Mouse (Mus musculus): ENCODE measurements around the gene Cx3cr1. TPM values are rescaled to one million over a fixed set of nuclear protein-coding genes. Genes with fewer than 3 reads are reported as not detected.

Gene Cx3cr1
- polyA plus RNA-seq, 1 experiment from 2014 or later: 8.6 TPM

- Histone ChIP-seq H3K27me3 (ENCODE audit: control insufficient read depth, insufficient read depth, low read length) (no peaks in the 10 kb centered on the region), H3K4me3 (ENCODE audit: low read depth, low read length) (no peak overlapping the region), H3K36me3 (ENCODE audit: control insufficient read depth, insufficient read depth, low read length) (no peaks in the 10 kb centered on the region), H3K4me2 (replicated peaks; ENCODE audit: low read depth) (no peak overlapping the region), H3K9ac (ENCODE audit: low read length) (no peak overlapping the region), H3K27ac (replicated peaks) (no peak overlapping the region), H3K4me1 (replicated peaks; ENCODE audit: control insufficient read depth, insufficient read depth) (no peaks in the 10 kb centered on the region), H3K9me3 (ENCODE audit: control insufficient read depth, low read length) (no peaks in the 10 kb centered on the region)
- DNase-seq (ENCODE audit: low spot score): no peak
- TF ChIP-seq CTCF (IDR thresholded peaks at IDR 0.05; ENCODE audit: low read depth): no peak
- TF ChIP-seq EP300 (optimal IDR thresholded peaks at IDR 0.05): no peak
- ATAC-seq (ENCODE audit: low FRiP score, low TSS enrichment): no peak
- WGBS: 40% methylated on average over 3 of the region's 3 CpGs
Measured at GRCm38 (mm10) chr9:119948804-119949203, 120.9 kb downstream of the Cx3cr1 start.

GRCm38 (mm10) chr9:119945173-119945900 lies 124.3 kb downstream of the Cx3cr1 start:
- Histone ChIP-seq H3K27ac (replicated peaks) (no peak overlapping the region), H3K36me3 (ENCODE audit: control insufficient read depth, insufficient read depth, low read length) (no peaks in the 10 kb centered on the region), H3K4me3 (ENCODE audit: low read depth, low read length) (no peak overlapping the region), H3K4me1 (replicated peaks; ENCODE audit: control insufficient read depth, insufficient read depth) (no peaks in the 10 kb centered on the region), H3K9me3 (ENCODE audit: control insufficient read depth, low read length) (no peaks in the 10 kb centered on the region), H3K4me2 (replicated peaks; ENCODE audit: low read depth) (no peak overlapping the region), H3K9ac (ENCODE audit: low read length) (no peak overlapping the region), H3K27me3 (ENCODE audit: control insufficient read depth, insufficient read depth, low read length) (no peaks in the 10 kb centered on the region)
- WGBS: 63% methylated on average over 12 of the region's 12 CpGs
- ATAC-seq (ENCODE audit: low FRiP score, low TSS enrichment): 0 out of 2 replicates have a peak, but pooled peaks have one; percentile 28
- TF ChIP-seq EP300 (optimal IDR thresholded peaks at IDR 0.05) (no peak), CTCF (IDR thresholded peaks at IDR 0.05; ENCODE audit: low read depth) (peak; percentile 69)
- DNase-seq (ENCODE audit: low spot score): no peak

- no peak for DNase-seq (ENCODE audit: low spot score)
- no peak overlapping the region for H3K27ac ChIP-seq (replicated peaks)
- 70% methylated on average over 1 of the region's 1 CpGs for WGBS
- H3K4me1 ChIP-seq (replicated peaks; ENCODE audit: control insufficient read depth, insufficient read depth): no peaks in the 10 kb centered on the region
- TF ChIP-seq EP300 (optimal IDR thresholded peaks at IDR 0.05): no peak
- no peak for TF ChIP-seq CTCF (IDR thresholded peaks at IDR 0.05; ENCODE audit: low read depth)
- no peaks in the 10 kb centered on the region for H3K9me3 ChIP-seq (ENCODE audit: control insufficient read depth, low read length)
- no peak overlapping the region for H3K9ac ChIP-seq (ENCODE audit: low read length)
- no peaks in the 10 kb centered on the region for H3K36me3 ChIP-seq (ENCODE audit: control insufficient read depth, insufficient read depth, low read length)
- H3K4me3 ChIP-seq (ENCODE audit: low read depth, low read length): no peak overlapping the region
- no peak overlapping the region for H3K4me2 ChIP-seq (replicated peaks; ENCODE audit: low read depth)
- ATAC-seq (ENCODE audit: low FRiP score, low TSS enrichment): no peak
- no peaks in the 10 kb centered on the region for H3K27me3 ChIP-seq (ENCODE audit: control insufficient read depth, insufficient read depth, low read length)
Measured at GRCm38 (mm10) chr9:119943326-119943725, 126.4 kb downstream of the Cx3cr1 start.

- Histone ChIP-seq H3K4me2 (replicated peaks; ENCODE audit: low read depth) (no peak overlapping the region), H3K4me1 (replicated peaks; ENCODE audit: control insufficient read depth, insufficient read depth) (no peaks in the 10 kb centered on the region), H3K27me3 (ENCODE audit: control insufficient read depth, insufficient read depth, low read length) (no peaks in the 10 kb centered on the region), H3K36me3 (ENCODE audit: control insufficient read depth, insufficient read depth, low read length) (no peaks in the 10 kb centered on the region), H3K27ac (replicated peaks) (no peak overlapping the region), H3K4me3 (ENCODE audit: low read depth, low read length) (no peak overlapping the region), H3K9ac (ENCODE audit: low read length) (no peak overlapping the region), H3K9me3 (ENCODE audit: control insufficient read depth, low read length) (no peaks in the 10 kb centered on the region)
- 76% methylated on average over 14 of the region's 14 CpGs for WGBS
- ATAC-seq (ENCODE audit: low FRiP score, low TSS enrichment) (no peak), DNase-seq (ENCODE audit: low spot score) (no peak)
- TF ChIP-seq CTCF (IDR thresholded peaks at IDR 0.05; ENCODE audit: low read depth): no peak
- no peak for TF ChIP-seq EP300 (optimal IDR thresholded peaks at IDR 0.05)
Measured at GRCm38 (mm10) chr9:119941861-119942260, 127.8 kb downstream of the Cx3cr1 start.

- no peak for ATAC-seq (ENCODE audit: low FRiP score, low TSS enrichment)
- no peak overlapping the region for H3K4me2 ChIP-seq (replicated peaks; ENCODE audit: low read depth)
Measured at GRCm38 (mm10) chr9:119941407-119941806, 128.3 kb downstream of the Cx3cr1 start.

GRCm38 (mm10) chr9:119939646-119940045 lies 130.0 kb downstream of the Cx3cr1 start:
- Histone ChIP-seq H3K9me3 (ENCODE audit: control insufficient read depth, low read length) (no peaks in the 10 kb centered on the region), H3K4me2 (replicated peaks; ENCODE audit: low read depth) (no peak overlapping the region), H3K4me1 (replicated peaks; ENCODE audit: control insufficient read depth, insufficient read depth) (no peaks in the 10 kb centered on the region), H3K27me3 (ENCODE audit: control insufficient read depth, insufficient read depth, low read length) (no peaks in the 10 kb centered on the region), H3K27ac (replicated peaks) (no peak overlapping the region), H3K36me3 (ENCODE audit: control insufficient read depth, insufficient read depth, low read length) (no peaks in the 10 kb centered on the region), H3K4me3 (ENCODE audit: low read depth, low read length) (no peak overlapping the region), H3K9ac (ENCODE audit: low read length) (no peak overlapping the region)
- WGBS: 64% methylated on average over 10 of the region's 10 CpGs
- no peak for DNase-seq (ENCODE audit: low spot score)
- no peak for ATAC-seq (ENCODE audit: low FRiP score, low TSS enrichment)
- no peak for TF ChIP-seq CTCF (IDR thresholded peaks at IDR 0.05; ENCODE audit: low read depth)
- no peak for TF ChIP-seq EP300 (optimal IDR thresholded peaks at IDR 0.05)

More at GRCm38 (mm10) chr9:119941407-119941806, 128.3 kb downstream of the Cx3cr1 start:
- no peak for TF ChIP-seq CTCF (IDR thresholded peaks at IDR 0.05; ENCODE audit: low read depth)
- no peak for TF ChIP-seq EP300 (optimal IDR thresholded peaks at IDR 0.05)
- Histone ChIP-seq H3K27ac (replicated peaks) (no peak overlapping the region), H3K4me3 (ENCODE audit: low read depth, low read length) (no peak overlapping the region), H3K9ac (ENCODE audit: low read length) (no peak overlapping the region), H3K36me3 (ENCODE audit: control insufficient read depth, insufficient read depth, low read length) (no peaks in the 10 kb centered on the region), H3K4me1 (replicated peaks; ENCODE audit: control insufficient read depth, insufficient read depth) (no peaks in the 10 kb centered on the region), H3K9me3 (ENCODE audit: control insufficient read depth, low read length) (no peaks in the 10 kb centered on the region), H3K27me3 (ENCODE audit: control insufficient read depth, insufficient read depth, low read length) (no peaks in the 10 kb centered on the region)
- DNase-seq (ENCODE audit: low spot score): no peak
- 67% methylated on average over 5 of the region's 5 CpGs for WGBS
